Mouse (Mus musculus) E14TG2a.4 (cell line): Measurements from ENCODE around the gene Mboat1.

Source experiments
- CTCF ChIP-seq: conservative IDR thresholded peaks from 2 replicates; pipeline ENCODE4 v1.5.1; 2014; ENCODE audit warnings: low read length
- NANOG ChIP-seq: IDR thresholded peaks from 2 replicates; pipeline ENCODE4 v1.6.1; 2014; ENCODE audit warnings: borderline replicate concordance, low read length, mixed read lengths

GRCm38 (mm10) chr13:30252692-30253091 is 116.4 kb downstream of the Mboat1 start:
- TF ChIP-seq CTCF = no peak
- TF ChIP-seq NANOG = no peak
